Mouse (Mus musculus): ENCODE measurements around the gene Klk15.

The Klk15 gene

GRCm38 (mm10) chr7:43985657-43986056, 52.1 kb downstream of the Klk15 start:
- DNase-seq = no peak
